Mouse (Mus musculus): ENCODE results near the gene Klhl22.

- TF ChIP-seq CTCF (IDR thresholded peaks at IDR 0.05; ENCODE audit: low read depth): no peak
- TF ChIP-seq EP300 (IDR thresholded peaks at IDR 0.05; ENCODE audit: low read depth): no peak
These were observed 35.0 kb upstream of the Klhl22 start for GRCm38 (mm10) chr16:17724448-17724847.

All from heart, postnatal 0 days (tissue).